Mouse (Mus musculus) G1E (cell line): ENCODE measurements at regions not wholly inside any gene's neighbourhood (a gene's known extent, or its start where the extent isn't known, plus 50 kb on each side); places are given as distances from the start of the nearest gene placed in this dataset.

ENCODE experiments used
- CTCF ChIP-seq: IDR thresholded peaks from 2 replicates; pipeline ENCODE4 v1.5.1; 2012; ENCODE audit warnings: low read depth, low read length, inconsistent platforms, mixed read lengths
- GATA1 ChIP-seq: IDR thresholded peaks from 2 replicates; pipeline ENCODE4 v1.6.1; 2012; ENCODE audit warnings: borderline replicate concordance, low read length, inconsistent platforms, mixed read lengths
- POLR2AphosphoS5 ChIP-seq: IDR thresholded peaks from 2 replicates; pipeline ENCODE4 v1.6.1; 2012; ENCODE audit warnings: low read depth, low read length, inconsistent platforms; ENCODE audit not compliant: insufficient replicate concordance

- TF ChIP-seq CTCF (no peak), GATA1 (no peak), POLR2AphosphoS5 (no peak)
Observed at GRCm38 (mm10) chr4:84208175-84208574, 466.9 kb downstream of the Bnc2 start.
